Mouse (Mus musculus): ENCODE data around the gene Usp33.

GRCm38 (mm10) chr3:152397335-152397940 is 51.2 kb downstream of the Usp33 start:
- TF ChIP-seq CTCF (IDR thresholded peaks at IDR 0.05; ENCODE audit: borderline replicate concordance, insufficient read depth, low read depth, low read length) (no peak), POLR2A (IDR thresholded peaks at IDR 0.05; ENCODE audit: borderline replicate concordance, insufficient read depth, low read length) (no peak)

All from cerebellum, adult 2 months (tissue).